Mouse (Mus musculus) adrenal gland, postnatal 25 days (tissue): ENCODE results near the gene Htra3. TPM values are rescaled to one million over a fixed set of nuclear protein-coding genes. Genes with fewer than 3 reads are reported as not detected.

Source experiments
- DNase-seq: peaks from one replicate; pipeline ENCODE4 v3.0.0; 2021; ENCODE audit warnings: mixed read lengths
- long read RNA-seq: library from polyadenylated mRNA; stranded (forward); transcript quantifications from one replicate; pipeline ENCODE4 v2.0.0, GENCODE M21; 2021
- total RNA-seq: library from RNA; stranded (reverse); gene quantifications from 2 replicates; pipeline ENCODE4 v1.2.3, GENCODE M21; 2021

Gene Htra3
- total RNA-seq, result 35.5 and 44.3 TPM in 2 replicates
- long read RNA-seq, transcript Htra3-201 (9 exons, 2,750 nt), result major isoform, 9 of 19 reads
- long read RNA-seq, transcript Htra3-202 (7 exons, 1,901 nt), result minor isoform, 5 of 19 reads
- long read RNA-seq, partial matches to known transcripts, result 1 of 19 reads
- long read RNA-seq, other reads (novel, unspliced or antisense), result 4 of 19 reads

GRCm38 (mm10) chr5:35679256-35680155, at the start of gene Htra3:
Gene Htra3 (minus strand): TSS chr5:35679782.
- peak; percentile 67 for DNase-seq

GRCm38 (mm10) chr5:35728957-35729460, 49.4 kb upstream of the Htra3 start:
- peak; percentile 64 for DNase-seq

- no peak for DNase-seq
These were observed 48.9 kb upstream of the Htra3 start for GRCm38 (mm10) chr5:35728344-35728956.

- DNase-seq, result no peak
These were observed 47.9 kb upstream of the Htra3 start for GRCm38 (mm10) chr5:35727447-35727846.

GRCm38 (mm10) chr5:35725840-35726239, 46.3 kb upstream of the Htra3 start:
- no peak for DNase-seq

GRCm38 (mm10) chr5:35723900-35724299, 44.3 kb upstream of the Htra3 start:
- no peak for DNase-seq

- DNase-seq, result no peak
These were observed 43.1 kb upstream of the Htra3 start for GRCm38 (mm10) chr5:35722654-35723053.

- DNase-seq, result no peak
These were observed 42.4 kb upstream of the Htra3 start for GRCm38 (mm10) chr5:35721933-35722332.

- peak; percentile 67 for DNase-seq
These were observed 40.3 kb upstream of the Htra3 start for GRCm38 (mm10) chr5:35719880-35720279.

GRCm38 (mm10) chr5:35719343-35719742, 39.8 kb upstream of the Htra3 start:
- no peak for DNase-seq

- no peak for DNase-seq
These were observed 39.2 kb upstream of the Htra3 start for GRCm38 (mm10) chr5:35718817-35719216.

GRCm38 (mm10) chr5:35717946-35718345, 38.4 kb upstream of the Htra3 start:
- DNase-seq, result peak; percentile 50

GRCm38 (mm10) chr5:35717455-35717854, 37.9 kb upstream of the Htra3 start:
- no peak for DNase-seq

GRCm38 (mm10) chr5:35713649-35714354, 34.2 kb upstream of the Htra3 start:
- DNase-seq, result peak; percentile 81

GRCm38 (mm10) chr5:35712517-35712916, 32.9 kb upstream of the Htra3 start:
- DNase-seq, result no peak

- no peak for DNase-seq
These were observed 31.3 kb upstream of the Htra3 start for GRCm38 (mm10) chr5:35710931-35711330.

GRCm38 (mm10) chr5:35710481-35710880, 30.9 kb upstream of the Htra3 start:
- DNase-seq, result peak; percentile 44

GRCm38 (mm10) chr5:35705411-35705810, 25.8 kb upstream of the Htra3 start:
- no peak for DNase-seq

GRCm38 (mm10) chr5:35703814-35704213, 24.2 kb upstream of the Htra3 start:
- no peak for DNase-seq

- DNase-seq, result no peak
These were observed 23.6 kb upstream of the Htra3 start for GRCm38 (mm10) chr5:35703183-35703582.

GRCm38 (mm10) chr5:35702582-35703140, 23.1 kb upstream of the Htra3 start:
- DNase-seq, result no peak

- DNase-seq, result peak; percentile 84
These were observed 21.5 kb upstream of the Htra3 start for GRCm38 (mm10) chr5:35701042-35701441.
